ENCODE assay signal across 10 mouse cellular contexts in genomic region chr10:42942300-42942699, GRCm38 (mm10).
A peak's percentile ranks its signal among the peaks of the same experiment; 100 is the strongest.
DNase-seq lines count a peak whose midpoint lies in the region; ATAC-seq and TF ChIP-seq lines count a peak whose summit lies in the region.
"Had no signal": no experiment of that assay in that cellular context is flagged by ENCODE, and none has a peak within 500 bp of the region (broad histone marks: within the 10 kb centered on the region; RNA-seq: fewer than 3 reads in every experiment).

No protein-coding gene starts in this region.

- H3K4me2 ChIP-seq in limb, embryonic 12.5 days, result no peak overlapping the region

- H3K36me3 ChIP-seq in limb, embryonic 12.5 days, result no peaks in the 10 kb centered on the region
- H3K36me3 ChIP-seq: hindbrain, embryonic 15.5 days had no signal

- H3K27ac ChIP-seq in layer of hippocampus, adult 2 months, result no peak overlapping the region
- peak overlapping the region; percentile 83 for H3K27ac ChIP-seq in limb, embryonic 12.5 days

- no peaks in the 10 kb centered on the region for H3K9me3 ChIP-seq in limb, embryonic 12.5 days
- H3K9me3 ChIP-seq: forebrain, embryonic 13.5 days; hindbrain, embryonic 15.5 days had no signal

- peaks cover 23% of the 10 kb centered on the region for H3K4me1 ChIP-seq in limb, embryonic 12.5 days (replicated peaks)

- no peak overlapping the region for H3K9ac ChIP-seq in limb, embryonic 12.5 days (replicated peaks)

- DNase-seq in adrenal gland, postnatal 14 days, result peak; percentile 48
- DNase-seq in adrenal gland, postnatal 4 days (ENCODE audit: low spot score in 2 of 2), result no peak
- no peak for DNase-seq in layer of hippocampus, adult 2 months (ENCODE audit: low spot score in 2 of 2)
- no peak for DNase-seq in layer of hippocampus, postnatal 36 days
- DNase-seq in ES-CJ7 (ENCODE audit: low read depth, low spot score), result peak; percentile 38
- DNase-seq in right cerebral cortex, postnatal 36 days (ENCODE audit: low spot score in 2 of 2), result no peak
- DNase-seq in Muller cell, postnatal 12 days (ENCODE audit: inconsistent ontology term), result no peak

- TF ChIP-seq CTCF in layer of hippocampus, adult 2 months (conservative IDR thresholded peaks at IDR 0.05), result peak; percentile 73

- H3K27me3 ChIP-seq in limb, embryonic 12.5 days, result no peaks in the 10 kb centered on the region; the same call in 1 of the 2 replicates
- H3K27me3 ChIP-seq: forebrain, embryonic 13.5 days; hindbrain, embryonic 15.5 days had no signal

- no peak overlapping the region for H3K4me3 ChIP-seq in layer of hippocampus, adult 2 months
- H3K4me3 ChIP-seq in limb, embryonic 12.5 days (replicated peaks), result no peak overlapping the region
- H3K4me3 ChIP-seq: forebrain, embryonic 13.5 days had no signal

- ATAC-seq in limb, embryonic 12.5 days (ENCODE audit: insufficient number of reproducible peaks, insufficient read depth, low FRiP score, low TSS enrichment, low read depth), result no peak

- WGBS in limb, embryonic 12.5 days, result 88% methylated on average over 3 of the region's 3 CpGs

Comparison
In these comparisons a context has a peak if more than half of its experiments do, and no peak if none do; other contexts are left out.
1. DNase-seq: peak in adrenal gland, postnatal 14 days (single experiment) and ES-CJ7 (single experiment); none in adrenal gland, postnatal 4 days (0 of 2), layer of hippocampus, adult 2 months (0 of 2), layer of hippocampus, postnatal 36 days (0 of 2), right cerebral cortex, postnatal 36 days (0 of 2) and Muller cell, postnatal 12 days (single experiment).